Mouse (Mus musculus) ES-E14 (cell line): Measurements from ENCODE around the gene Insm2.

Source experiments
- CHD2 ChIP-seq: IDR thresholded peaks from 2 replicates; pipeline ENCODE4 v1.6.1; 2014; ENCODE audit warnings: mild to moderate bottlenecking, low read depth, low read length, inconsistent platforms
- ZNF384 ChIP-seq: IDR thresholded peaks from 2 replicates; pipeline ENCODE4 v1.6.1; 2012; ENCODE audit warnings: low read depth, low read length, inconsistent platforms

DNA sequence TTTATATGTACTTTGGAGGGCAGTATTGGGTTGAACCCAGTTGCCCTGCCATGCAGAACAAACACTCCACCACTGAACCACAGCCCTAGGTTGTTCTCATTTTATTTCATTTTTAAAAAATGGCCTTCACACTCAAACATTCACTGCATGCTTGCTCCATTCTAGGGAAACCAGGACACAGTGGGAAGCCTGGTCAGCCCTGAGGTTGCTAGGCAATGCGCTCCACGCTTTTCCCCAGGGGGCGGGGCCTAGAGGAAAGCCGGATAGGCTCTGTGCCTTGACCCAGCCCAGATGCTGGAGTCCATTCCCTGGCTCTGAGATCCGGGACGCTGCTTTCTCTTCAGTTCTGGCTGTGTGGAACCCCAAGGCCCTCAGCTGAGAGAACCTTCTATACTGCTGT, 25.4 kb upstream of the Insm2 start:
- TF ChIP-seq CHD2 (no peak), ZNF384 (no peak)
